Comparison of ENCODE assay signal across 14 mouse cellular contexts in genomic region chr9:56678929-56679681, GRCm38 (mm10).
"Had no signal": no experiment of that assay in that cellular context is flagged by ENCODE, and none has a peak within 500 bp of the region (broad histone marks: within the 10 kb centered on the region; RNA-seq: fewer than 3 reads in every experiment).

No protein-coding gene starts in this region.

- H3K4me1 ChIP-seq: liver, embryonic 12.5 days had no signal

- H3K4me2 ChIP-seq: limb, embryonic 15.5 days; liver, embryonic 12.5 days; lung, embryonic 14.5 days; neural tube, embryonic 15.5 days had no signal

- H3K27me3 ChIP-seq: limb, embryonic 15.5 days; liver, embryonic 12.5 days; neural tube, embryonic 15.5 days had no signal

- H3K27ac ChIP-seq: hindbrain, postnatal 0 days; limb, embryonic 15.5 days; liver, embryonic 12.5 days; midbrain, embryonic 10.5 days; neural tube, embryonic 15.5 days had no signal

- H3K36me3 ChIP-seq: limb, embryonic 15.5 days; liver, embryonic 12.5 days; midbrain, embryonic 10.5 days; neural tube, embryonic 15.5 days had no signal

- DNase-seq: kidney, adult 9 months; layer of hippocampus, adult 9-11 months; layer of hippocampus, postnatal 36 days; lung, embryonic 14.5 days; lung, postnatal 10 days; lung, postnatal 4 days; midbrain, embryonic 14.5 days; thymus, postnatal 36 days had no signal

- H3K9ac ChIP-seq: limb, embryonic 15.5 days; liver, embryonic 12.5 days; lung, embryonic 14.5 days; neural tube, embryonic 15.5 days had no signal

- H3K4me3 ChIP-seq: limb, embryonic 15.5 days; liver, embryonic 12.5 days; midbrain, embryonic 10.5 days; myocyte; neural tube, embryonic 15.5 days had no signal

- ATAC-seq: hindbrain, postnatal 0 days; liver, embryonic 12.5 days had no signal

- H3K9me3 ChIP-seq: limb, embryonic 15.5 days; liver, embryonic 12.5 days; midbrain, embryonic 10.5 days; neural tube, embryonic 15.5 days had no signal
